Mouse (Mus musculus) gonadal fat pad, adult 2 months (tissue): ENCODE measurements around the gene Kng2. TPM values are rescaled to one million over a fixed set of nuclear protein-coding genes. Genes with fewer than 3 reads are reported as not detected.
"Not testable (repeated sequence)": the region's sequence is repeated elsewhere in the genome, so short reads cannot be mapped to it uniquely, and the experiment has no call there.

Source experiments
- DNase-seq: peaks from one replicate; pipeline ENCODE4 v3.0.0-alpha.2; 2012; ENCODE audit warnings: low read depth
- polyA plus RNA-seq: library from polyadenylated mRNA; depleted of rRNA; stranded (reverse); fragments of >200 nt; gene quantifications from 2 replicates; pipeline ENCODE4 v1.2.3, GENCODE M21; 2012; rRNA removed

Kng2 gene
- 0.85 and 1.1 TPM in 2 replicates for polyA plus RNA-seq

DNA sequence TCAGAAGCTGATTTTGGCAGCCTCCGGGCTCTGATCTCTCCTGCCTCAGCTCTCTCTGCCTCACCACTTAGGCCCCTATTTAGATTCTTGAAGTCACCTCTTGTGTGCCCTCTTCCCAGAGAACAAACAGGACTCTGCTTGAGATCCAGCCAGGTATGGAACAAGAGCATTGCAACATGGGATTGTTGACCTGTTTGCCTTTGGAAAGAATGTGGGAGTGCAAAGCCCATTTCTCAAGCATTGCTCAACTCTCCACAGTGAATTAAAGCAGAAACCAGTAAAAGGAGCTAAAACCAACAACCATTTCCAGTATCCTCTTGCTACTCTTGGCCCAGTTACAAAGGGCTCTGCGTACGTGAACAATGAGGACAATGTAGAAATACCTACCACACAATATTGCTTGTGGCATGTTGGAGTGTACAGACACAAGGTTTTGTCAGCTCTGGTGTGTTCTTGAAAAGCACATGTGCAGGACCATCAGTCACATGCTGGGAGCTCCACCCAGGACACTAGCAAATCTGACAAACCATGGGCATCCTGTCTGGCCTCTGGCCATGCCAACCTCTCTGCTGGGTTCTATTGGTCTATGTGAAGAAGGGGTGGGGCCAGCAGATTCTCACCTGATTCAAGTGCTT is at the start of gene Kng2:
Gene Kng2, minus strand, starts transcription at position 517 of the 635 bp plus-strand sequence.
- DNase-seq, result peak; percentile 49

GRCm38 (mm10) chr16:23077516-23077915 is 48.2 kb upstream of the Kng2 start:
- not testable (repeated sequence) for DNase-seq

GRCm38 (mm10) chr16:23060781-23061325 is 31.6 kb upstream of the Kng2 start:
- not testable (repeated sequence) for DNase-seq

GRCm38 (mm10) chr16:23059630-23060029 is 30.3 kb upstream of the Kng2 start:
- not testable (repeated sequence) for DNase-seq

- DNase-seq, result peak; percentile 4
Observed at GRCm38 (mm10) chr16:23057668-23058447, 28.6 kb upstream of the Kng2 start, which contains the start of gene Kng1. Gene Kng1, plus strand, starts transcription at chr16:23057865.

GRCm38 (mm10) chr16:23046319-23046718 is 17.0 kb upstream of the Kng2 start:
- DNase-seq, result no peak

DNA sequence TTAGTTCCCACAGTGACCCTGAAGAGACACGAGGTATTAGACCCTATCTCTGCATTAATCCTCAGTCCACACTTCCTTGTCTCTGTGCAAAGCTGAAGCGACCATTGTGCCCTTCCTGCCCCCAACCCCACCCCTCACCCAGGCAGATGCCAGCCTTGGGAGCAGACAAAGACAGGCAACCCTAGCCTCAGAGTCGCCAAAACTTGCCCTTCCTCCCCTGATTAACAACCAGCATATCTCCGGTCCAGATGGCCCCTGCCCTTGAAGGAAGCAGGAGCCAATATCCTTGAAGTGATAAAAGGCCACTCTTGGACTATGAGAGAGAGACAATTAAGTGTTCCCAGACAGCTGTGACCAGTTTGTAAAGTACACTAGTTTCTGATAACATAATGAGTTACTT is 11.6 kb upstream of the Kng2 start:
- DNase-seq, result no peak

DNA sequence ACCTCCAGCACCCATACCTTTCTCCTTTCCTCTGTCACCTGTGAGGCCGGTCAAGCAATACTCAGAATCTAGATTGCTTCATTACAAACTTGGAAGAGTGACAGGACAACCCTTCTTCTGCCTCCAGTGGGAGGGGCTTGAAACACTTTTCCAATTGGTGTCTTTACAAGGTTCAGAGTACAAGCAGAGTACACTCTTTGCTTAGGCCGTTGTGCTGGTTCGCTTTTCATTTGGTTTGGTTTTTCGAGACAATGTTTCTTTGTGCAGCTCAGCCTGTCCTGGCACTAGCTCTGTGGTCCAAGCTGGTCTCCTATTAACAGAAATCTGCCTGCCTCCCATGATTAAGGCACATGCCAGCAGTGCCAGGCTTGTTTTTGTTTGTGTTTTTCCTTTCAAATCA is 10.0 kb upstream of the Kng2 start:
- no peak for DNase-seq

- no peak for DNase-seq
Observed at GRCm38 (mm10) chr16:23037744-23038143, 8.5 kb upstream of the Kng2 start.

GRCm38 (mm10) chr16:23033673-23034072 is 4.4 kb upstream of the Kng2 start:
- no peak for DNase-seq

GRCm38 (mm10) chr16:23030673-23031435 is 1.6 kb upstream of the Kng2 start:
- DNase-seq, result no peak

GRCm38 (mm10) chr16:23027341-23027740 is 1.9 kb downstream of the Kng2 start:
- not testable (repeated sequence) for DNase-seq

- DNase-seq, result no peak
Observed at GRCm38 (mm10) chr16:23026582-23026981, 2.7 kb downstream of the Kng2 start.

DNA sequence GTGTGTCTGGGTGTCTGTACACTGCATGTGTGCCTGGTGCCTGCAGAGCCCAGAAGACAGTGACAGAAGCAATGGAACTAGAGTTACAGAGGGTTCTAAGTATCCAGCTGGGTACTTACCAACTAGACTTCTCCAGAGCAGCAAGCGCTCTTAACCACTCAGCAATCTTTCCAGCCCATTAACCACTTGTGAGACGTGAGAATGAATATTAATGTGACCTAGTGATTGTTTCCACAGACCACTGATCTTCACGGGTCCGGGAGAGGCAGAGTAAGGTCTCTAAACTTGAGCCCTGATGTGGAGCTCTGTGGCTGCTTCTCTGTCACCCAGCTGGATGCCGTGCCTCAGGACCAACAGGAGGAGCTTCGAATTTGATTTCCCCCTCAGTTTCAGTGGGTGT is 4.2 kb downstream of the Kng2 start:
- DNase-seq, result no peak

- DNase-seq, result not testable (repeated sequence)
Observed at GRCm38 (mm10) chr16:23020571-23020970, 8.7 kb downstream of the Kng2 start.

- DNase-seq, result peak; percentile 31
Observed at GRCm38 (mm10) chr16:23014645-23015044, 14.6 kb downstream of the Kng2 start.

DNA sequence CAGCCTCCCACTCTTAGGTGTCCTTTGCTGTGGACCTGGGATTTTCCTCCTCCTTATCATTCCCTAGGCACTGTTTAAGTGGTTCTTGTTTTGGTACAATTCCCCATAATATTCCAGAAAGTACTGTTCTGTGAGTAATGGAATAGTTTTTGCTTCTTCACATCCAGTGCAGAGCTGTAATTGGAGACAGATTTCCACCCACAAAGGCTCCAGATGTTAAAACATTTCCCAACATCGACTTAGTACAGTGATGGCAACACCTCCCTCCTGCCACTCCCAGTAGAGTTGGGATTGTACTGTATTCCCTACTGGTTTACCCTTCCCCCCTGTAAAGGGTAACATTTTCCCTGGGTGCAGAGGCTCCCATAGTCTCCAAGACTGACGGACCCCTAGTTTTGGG is 15.5 kb downstream of the Kng2 start:
- DNase-seq, result not testable (repeated sequence)

GRCm38 (mm10) chr16:22996951-22997350 is 32.3 kb downstream of the Kng2 start:
- not testable (repeated sequence) for DNase-seq

DNA sequence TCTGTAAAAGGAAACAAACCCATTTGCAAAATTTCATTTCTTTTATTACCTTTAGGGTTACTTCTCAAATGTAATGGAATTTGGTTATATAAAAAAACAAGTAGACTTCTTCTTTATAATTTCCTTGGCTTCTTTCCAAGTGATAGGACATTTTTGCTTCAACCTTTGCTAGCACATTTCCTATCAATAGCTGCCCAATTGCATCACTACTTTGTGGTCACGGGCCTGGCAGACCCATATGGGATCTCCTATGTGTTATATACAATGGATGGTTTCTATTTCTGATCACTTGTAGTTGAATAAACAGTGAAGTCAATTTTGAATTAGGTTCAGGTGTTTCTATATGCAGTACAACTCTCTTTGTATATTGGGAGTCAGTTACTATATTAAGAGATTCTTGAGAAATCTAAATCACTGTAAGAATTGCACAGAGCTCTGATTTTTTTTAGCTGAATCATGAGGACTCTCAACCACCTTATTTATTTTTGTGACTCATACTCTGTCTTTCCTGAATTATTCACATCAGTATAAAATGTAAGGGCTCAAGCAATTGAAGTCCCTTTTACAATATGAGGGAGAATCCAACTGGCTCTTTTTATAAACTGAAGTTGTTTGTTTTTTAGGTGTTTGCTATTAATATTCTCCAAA is 61.8 kb downstream of the Kng2 start:
- DNase-seq, result no peak

GRCm38 (mm10) chr16:22963293-22963692 is 66.0 kb downstream of the Kng2 start:
- DNase-seq, result no peak

DNA sequence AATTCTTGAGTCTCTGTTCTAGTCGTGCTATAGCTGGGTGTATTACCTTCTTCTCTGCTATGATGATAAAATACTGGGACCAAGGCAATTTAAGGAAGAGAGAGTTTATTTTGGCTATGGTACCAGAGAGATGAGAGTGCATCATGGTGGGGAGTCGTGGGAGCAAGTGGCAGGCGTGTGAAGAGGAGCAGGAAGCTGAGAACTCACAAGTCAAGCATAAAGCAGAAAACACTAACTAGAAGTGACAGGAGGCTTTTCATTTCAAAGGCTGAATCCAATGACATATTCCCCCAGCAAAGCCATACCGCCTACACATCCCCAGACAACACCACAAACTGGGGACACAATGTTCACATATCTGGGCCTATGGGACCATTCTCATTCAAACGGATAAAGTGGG is 67.0 kb downstream of the Kng2 start:
- DNase-seq, result no peak

- no peak for DNase-seq
Observed at GRCm38 (mm10) chr16:22961073-22961472, 68.2 kb downstream of the Kng2 start.
